In the genomic region with DNA sequence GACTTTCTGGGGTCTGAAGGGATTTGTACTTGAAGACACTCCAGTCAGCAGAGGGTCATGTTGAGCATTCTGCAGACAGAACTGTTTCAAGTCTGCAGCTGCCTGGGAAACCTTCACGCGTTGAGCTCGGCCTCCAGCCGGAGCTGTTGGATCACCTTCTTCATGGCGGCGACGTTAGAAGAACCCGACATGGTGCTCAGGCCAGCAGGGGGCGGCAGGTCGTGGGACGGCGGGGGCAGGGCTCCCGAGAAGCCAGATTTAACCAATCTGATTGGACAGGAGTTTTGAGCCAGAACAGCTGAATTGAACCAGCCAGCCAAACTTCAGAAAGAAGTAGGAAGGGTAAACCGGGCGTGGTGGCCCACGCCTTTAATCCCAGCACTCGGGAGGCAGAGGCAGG, we compare ENCODE assay signal across 12 mouse cellular contexts. TPM values are rescaled to one million over a fixed set of nuclear protein-coding genes. Genes with fewer than 3 reads are reported as not detected.
"Had no signal": no experiment of that assay in that cellular context is flagged by ENCODE, and none has a peak within 500 bp of the region (broad histone marks: within the 10 kb centered on the region; RNA-seq: fewer than 3 reads in every experiment).

No protein-coding gene starts in this region.

RNA-seq across cellular contexts. Expression of a gene that starts 46.6 kb away (rescaled TPM):
- total RNA-seq: layer of hippocampus, adult 8-10 months; layer of hippocampus, postnatal 10 days; layer of hippocampus, postnatal 36 days; left cerebral cortex, adult 2 months; left cerebral cortex, postnatal 10 days; left cerebral cortex, postnatal 36 days; megakaryocyte, adult 5-6 weeks; monocyte, adult 5-6 weeks had no signal
- polyA plus RNA-seq: limb, embryonic 11.5 days; midbrain, embryonic 13.5 days; midbrain, embryonic 16.5 days; urinary bladder, adult 2 months had no signal
